Mouse (Mus musculus) lung, postnatal 10 days (tissue): ENCODE measurements around the gene Colec11.

Source experiments
- DNase-seq: peaks from one replicate; pipeline ENCODE4 v3.0.0; 2021

Colec11 gene

GRCm38 (mm10) chr12:28598526-28598991 lies 24.6 kb downstream of the Colec11 start:
- DNase-seq = no peak

DNA sequence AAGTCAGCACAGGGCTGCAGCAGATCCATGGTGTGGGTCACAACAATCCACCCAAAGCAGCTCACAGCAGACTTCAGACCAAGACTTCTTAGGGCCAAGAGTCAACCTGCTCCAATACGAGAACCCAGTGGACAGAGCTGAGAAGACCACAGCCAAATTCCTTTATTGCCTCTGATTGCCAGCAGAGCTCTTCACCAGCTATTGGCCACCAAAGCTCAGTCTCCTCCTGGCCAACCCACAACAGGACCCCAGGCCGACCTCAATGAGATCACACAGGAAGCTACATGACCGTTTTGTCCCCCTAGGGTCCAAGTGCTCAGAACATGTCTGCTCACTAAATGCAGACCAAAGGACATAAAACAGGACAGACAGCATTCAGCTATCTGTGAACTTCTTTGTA lies 25.1 kb downstream of the Colec11 start:
- DNase-seq = no peak

DNA sequence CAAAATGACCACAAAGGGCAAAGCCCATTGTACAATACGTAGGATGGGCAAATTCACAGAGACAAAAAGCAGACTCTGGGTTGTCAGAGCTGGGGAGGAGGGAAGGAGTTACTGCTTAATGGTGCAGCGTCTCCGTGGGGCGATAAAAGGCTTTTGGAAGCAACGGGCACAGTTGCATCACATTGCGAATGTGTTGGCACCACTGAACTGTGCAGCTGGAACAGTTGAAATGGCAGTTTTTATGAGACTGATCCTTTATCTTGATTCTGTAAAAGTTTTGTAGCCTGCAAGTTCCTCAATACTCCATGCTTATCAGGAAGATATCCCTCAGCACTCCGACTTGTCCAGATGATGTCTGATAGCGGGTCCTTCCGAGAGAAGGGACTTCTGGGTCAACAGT lies 25.5 kb downstream of the Colec11 start:
- DNase-seq = peak; percentile 21

DNA sequence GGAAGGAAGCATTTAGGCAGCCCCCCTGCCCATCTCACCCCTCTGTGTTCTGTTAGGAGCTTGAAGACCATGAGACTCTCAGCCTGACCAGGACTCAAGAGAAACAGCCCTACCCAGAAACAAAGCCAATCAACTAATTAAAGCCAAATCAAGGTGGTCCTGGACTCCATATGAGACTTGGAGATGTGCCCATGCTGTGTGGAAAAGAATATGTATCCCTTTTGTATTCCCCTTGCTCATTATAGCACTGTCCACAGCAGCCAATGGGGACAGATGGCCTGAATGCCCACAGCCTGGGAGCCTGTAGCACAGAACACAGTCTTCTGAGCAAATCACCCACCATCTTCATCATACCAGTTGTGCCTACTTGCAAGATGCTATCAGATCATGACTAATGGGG lies 26.3 kb downstream of the Colec11 start:
- DNase-seq = no peak

DNA sequence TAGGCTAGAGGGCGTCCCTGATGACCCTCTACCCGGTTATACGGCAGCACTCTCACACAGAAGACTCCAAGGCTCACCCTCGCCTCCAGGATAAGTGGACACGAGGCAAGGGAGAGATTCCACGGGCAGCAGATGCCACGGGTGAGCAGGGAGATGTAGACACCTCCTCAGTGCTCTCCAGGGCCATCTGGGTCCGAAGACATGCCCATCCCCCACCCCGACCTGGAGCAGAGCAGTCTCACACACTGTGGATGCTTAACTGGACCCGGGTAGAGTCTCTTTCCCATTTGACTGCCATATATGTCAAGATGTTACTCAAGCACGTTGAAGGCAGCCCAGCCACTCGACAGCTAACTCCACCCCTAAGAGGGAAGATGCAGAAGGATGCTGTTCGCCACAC lies 32.7 kb downstream of the Colec11 start:
- no peak for DNase-seq

DNA sequence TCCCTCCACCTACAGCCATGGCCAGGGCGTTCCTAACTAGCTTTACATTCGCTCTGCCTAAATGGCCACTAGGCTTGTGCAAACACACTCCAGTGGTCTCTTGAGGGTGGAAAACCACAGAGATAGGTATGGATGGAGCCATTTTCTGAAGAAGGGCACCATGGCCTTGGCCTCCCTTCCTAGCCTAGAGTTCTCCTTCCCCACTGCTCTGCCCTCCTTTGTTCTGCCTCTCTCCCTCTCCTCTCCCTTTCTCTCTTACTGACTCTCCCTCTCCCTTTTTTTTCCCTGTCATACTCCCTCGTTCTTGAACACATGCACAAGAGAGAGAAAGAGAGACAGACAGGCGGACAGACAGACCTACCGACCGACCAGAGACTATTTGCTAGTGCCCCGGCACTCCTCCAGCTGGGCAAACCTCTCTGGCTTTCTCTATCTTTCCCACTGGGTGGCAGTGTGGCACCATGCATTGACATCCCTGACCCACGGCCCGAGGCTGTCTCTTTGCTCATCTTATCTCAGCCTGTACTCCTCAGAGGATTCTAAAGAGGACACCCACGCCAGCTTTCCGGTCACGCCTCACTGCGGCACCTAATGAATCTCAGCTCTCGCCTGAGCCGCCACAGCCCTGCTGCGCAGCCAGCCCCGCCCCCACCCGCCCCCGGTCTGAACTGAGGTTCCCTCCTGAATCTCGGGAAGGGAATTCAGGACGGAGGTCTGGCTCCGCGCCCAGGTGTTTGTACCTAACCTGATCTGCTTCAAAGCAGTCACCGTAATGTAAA lies 33.9 kb downstream of the Colec11 start:
- peak; percentile 90 for DNase-seq

- no peak for DNase-seq
Measured at GRCm38 (mm10) chr12:28587949-28588348, 35.2 kb downstream of the Colec11 start.

DNA sequence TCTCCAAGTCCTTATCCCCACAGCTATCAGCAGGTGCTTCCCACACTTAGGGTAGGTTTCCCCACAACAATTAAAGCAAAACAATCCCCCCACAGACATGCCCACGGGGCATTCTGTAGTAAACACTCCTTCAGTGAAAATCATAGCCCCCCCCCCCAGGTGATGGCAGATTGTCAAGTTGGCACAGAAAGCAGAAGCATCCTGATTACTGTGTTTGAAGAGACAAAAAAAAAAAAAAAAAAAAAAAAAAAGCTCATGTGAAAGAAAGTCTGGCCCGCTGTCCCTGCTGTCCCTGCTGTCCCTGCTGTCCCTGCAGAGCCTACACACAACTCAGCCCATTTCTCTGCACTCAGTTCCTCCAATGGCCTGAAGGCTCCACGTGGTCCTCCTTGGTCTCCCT lies 39.1 kb downstream of the Colec11 start:
- no peak for DNase-seq

GRCm38 (mm10) chr12:28582423-28582822 lies 40.8 kb downstream of the Colec11 start, which contains the start of gene Allc:
TSS of gene Allc (minus strand) at chr12:28582523.
- DNase-seq = no peak

- no peak for DNase-seq
Measured at GRCm38 (mm10) chr12:28579132-28579531, 44.0 kb downstream of the Colec11 start.

- no peak for DNase-seq
Measured at GRCm38 (mm10) chr12:28578147-28578546, 45.0 kb downstream of the Colec11 start.

- DNase-seq = no peak
Measured at GRCm38 (mm10) chr12:28575366-28576070, 47.7 kb downstream of the Colec11 start.

- no peak for DNase-seq
Measured at GRCm38 (mm10) chr12:28572241-28572640, 50.9 kb downstream of the Colec11 start.

DNA sequence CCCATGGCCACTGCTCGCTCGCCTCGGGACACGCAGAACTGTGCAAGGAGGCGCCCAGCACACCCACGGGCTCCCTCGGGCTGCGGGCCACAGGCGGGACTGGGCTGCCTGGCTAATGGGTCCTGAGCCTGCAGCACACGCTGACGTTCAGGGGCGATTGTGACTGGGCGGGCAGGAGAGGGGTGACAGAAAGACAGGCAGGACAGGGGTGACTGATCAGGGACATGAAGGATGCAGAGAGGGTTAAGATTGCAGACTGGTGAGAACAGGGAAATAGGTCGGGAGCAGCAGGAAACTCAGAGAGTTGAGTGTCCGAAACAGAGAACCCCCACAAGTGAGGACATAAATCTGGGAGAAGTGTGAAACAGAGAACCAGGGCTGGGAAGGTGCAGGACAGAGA lies 70.9 kb downstream of the Colec11 start, which contains the start of gene Dcdc2c:
TSS of gene Dcdc2c (minus strand) at position 101 of the 400 bp plus-strand sequence.
- no peak for DNase-seq

GRCm38 (mm10) chr12:28551775-28552174 lies 71.4 kb downstream of the Colec11 start:
- DNase-seq = no peak

DNA sequence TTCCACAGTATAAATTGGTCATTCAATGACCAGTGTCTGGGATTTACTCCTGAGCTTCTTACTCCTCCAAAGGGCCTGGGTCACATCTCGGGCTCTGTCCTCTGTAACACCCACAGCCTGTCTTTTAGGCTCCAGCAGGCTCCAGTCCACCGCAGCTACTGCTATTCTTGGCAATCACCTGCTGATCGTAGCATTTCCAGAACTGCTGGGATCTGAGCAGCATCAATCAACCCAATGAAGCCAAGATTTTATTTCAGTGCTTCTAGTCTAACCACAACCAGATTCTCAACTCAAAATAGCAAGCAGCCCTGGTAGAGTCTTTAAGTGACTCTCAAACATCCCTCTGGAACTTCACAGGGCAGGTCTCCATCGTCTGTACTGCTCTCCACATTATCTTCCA lies 74.3 kb downstream of the Colec11 start:
- no peak for DNase-seq
